ENCODE assay signal across 16 mouse cellular contexts in genomic region chr4:136150596-136150995, GRCm38 (mm10). TPM values are rescaled to one million over a fixed set of nuclear protein-coding genes. Genes with fewer than 3 reads are reported as not detected.
DNase-seq lines count a peak whose midpoint lies in the region; ATAC-seq and TF ChIP-seq lines count a peak whose summit lies in the region.
"Had no signal": no experiment of that assay in that cellular context is flagged by ENCODE, and none has a peak within 500 bp of the region (broad histone marks: within the 10 kb centered on the region; RNA-seq: fewer than 3 reads in every experiment).

No protein-coding gene starts in this region.

- no peaks in the 10 kb centered on the region for H3K9me3 ChIP-seq in heart, postnatal 0 days (replicated peaks; ENCODE audit: control insufficient read depth, low read length)
- H3K9me3 ChIP-seq in embryonic facial prominence, embryonic 11.5 days (replicated peaks; ENCODE audit: control insufficient read depth, low read length) = no peaks in the 10 kb centered on the region
- no peaks in the 10 kb centered on the region for H3K9me3 ChIP-seq in limb, embryonic 12.5 days
- H3K9me3 ChIP-seq: liver, embryonic 15.5 days had no signal

- no peak for ATAC-seq in heart, postnatal 0 days (ENCODE audit: insufficient read depth, low read depth)
- no peak; the same call in 1 of the 2 replicates for ATAC-seq in embryonic facial prominence, embryonic 11.5 days (replicated peaks; ENCODE audit: insufficient number of reproducible peaks, low FRiP score, low TSS enrichment, low read depth)
- 0 out of 2 replicates have a peak, but pooled peaks have one; percentile 24 for ATAC-seq in limb, embryonic 12.5 days (ENCODE audit: insufficient number of reproducible peaks, insufficient read depth, low FRiP score, low TSS enrichment, low read depth)
- no peak for ATAC-seq in megakaryocyte progenitor cell, adult 5-6 weeks (replicated peaks; ENCODE audit: poor library complexity)
- ATAC-seq: intestine, embryonic 16.5 days had no signal

- no peak for TF ChIP-seq CTCF in heart, postnatal 0 days (IDR thresholded peaks at IDR 0.05; ENCODE audit: low read depth)

- no peaks in the 10 kb centered on the region for H3K36me3 ChIP-seq in heart, postnatal 0 days (replicated peaks; ENCODE audit: control insufficient read depth, insufficient read depth, low read length)
- no peaks in the 10 kb centered on the region for H3K36me3 ChIP-seq in embryonic facial prominence, embryonic 11.5 days (replicated peaks; ENCODE audit: control insufficient read depth, insufficient read depth, low read depth, low read length)
- H3K36me3 ChIP-seq in limb, embryonic 12.5 days = peaks cover 3% of the 10 kb centered on the region; the same call in 1 of the 2 replicates
- H3K36me3 ChIP-seq: liver, embryonic 15.5 days had no signal

- no peak overlapping the region for H3K4me2 ChIP-seq in heart, postnatal 0 days (ENCODE audit: low read depth, low read length)
- no peak overlapping the region for H3K4me2 ChIP-seq in embryonic facial prominence, embryonic 11.5 days (ENCODE audit: low read depth, low read length)
- peak overlapping the region; percentile 37 for H3K4me2 ChIP-seq in limb, embryonic 12.5 days
- H3K4me2 ChIP-seq: liver, embryonic 15.5 days had no signal

- DNase-seq in heart, postnatal 0 days (ENCODE audit: low spot score) = no peak
- no peak for DNase-seq in heart, postnatal 25 days (ENCODE audit: low spot score)
- DNase-seq in embryo, embryonic 10 days (ENCODE audit: low spot score) = peak; percentile 72
- DNase-seq in embryonic facial prominence, embryonic 11.5 days (ENCODE audit: low spot score) = peak; percentile 82
- DNase-seq in MN1 (ENCODE audit: low spot score) = no peak
- DNase-seq: cerebellum, adult 18-20 months; heart, postnatal 36 days; kidney, postnatal 14 days; layer of hippocampus, adult 9-11 months; lung, postnatal 14 days; right cerebral cortex, postnatal 14 days had no signal

- no peaks in the 10 kb centered on the region for H3K27me3 ChIP-seq in heart, postnatal 0 days (ENCODE audit: control insufficient read depth, insufficient read depth, low read length)
- H3K27me3 ChIP-seq in embryonic facial prominence, embryonic 11.5 days (ENCODE audit: control insufficient read depth, insufficient read depth, low read length) = no peaks in the 10 kb centered on the region
- no peaks in the 10 kb centered on the region for H3K27me3 ChIP-seq in limb, embryonic 12.5 days

- TF ChIP-seq EP300 in heart, postnatal 0 days (IDR thresholded peaks at IDR 0.05; ENCODE audit: low read depth) = no peak

- H3K4me1 ChIP-seq in heart, postnatal 0 days (ENCODE audit: control insufficient read depth, insufficient read depth) = no peaks in the 10 kb centered on the region
- peaks cover 10% of the 10 kb centered on the region for H3K4me1 ChIP-seq in embryonic facial prominence, embryonic 11.5 days (ENCODE audit: control insufficient read depth, insufficient read depth, low read length)
- H3K4me1 ChIP-seq in limb, embryonic 12.5 days (replicated peaks) = peaks cover 54% of the 10 kb centered on the region

- intact Hi-C loops in heart, postnatal 25 days (cut with DNase I) = loop anchor here (2.0 kb wide), 1 partner anchor 80 kb away; no protein-coding TSS in a partner anchor

- WGBS in heart, postnatal 0 days = 64% methylated on average over 4 of the region's 4 CpGs
- 2% methylated on average over 4 of the region's 4 CpGs for WGBS in embryonic facial prominence, embryonic 11.5 days
- WGBS in limb, embryonic 12.5 days = 10% methylated on average over 4 of the region's 4 CpGs

- H3K9ac ChIP-seq in heart, postnatal 0 days (replicated peaks; ENCODE audit: low read depth, low read length) = no peak overlapping the region
- no peak overlapping the region for H3K9ac ChIP-seq in embryonic facial prominence, embryonic 11.5 days (replicated peaks; ENCODE audit: low read length)
- H3K9ac ChIP-seq in limb, embryonic 12.5 days (replicated peaks) = no peak overlapping the region
- H3K9ac ChIP-seq: liver, embryonic 15.5 days had no signal

- no peak overlapping the region for H3K4me3 ChIP-seq in heart, postnatal 0 days (ENCODE audit: low read depth, low read length)
- no peak overlapping the region for H3K4me3 ChIP-seq in embryonic facial prominence, embryonic 11.5 days (ENCODE audit: low read depth, low read length)
- H3K4me3 ChIP-seq in limb, embryonic 12.5 days (replicated peaks) = no peak overlapping the region
- H3K4me3 ChIP-seq: liver, embryonic 15.5 days had no signal

- H3K27ac ChIP-seq in heart, postnatal 0 days (ENCODE audit: low read depth) = 0 out of 2 replicates have a peak overlapping the region, but pooled peaks have one; percentile 15
- no peak overlapping the region for H3K27ac ChIP-seq in embryonic facial prominence, embryonic 11.5 days (replicated peaks; ENCODE audit: low read depth, low read length)
- H3K27ac ChIP-seq in limb, embryonic 12.5 days = peak overlapping the region; percentile 90
- H3K27ac ChIP-seq: liver, embryonic 15.5 days had no signal

RNA-seq across cellular contexts. Expression of gene Id3, which starts 7.3 kb away (rescaled TPM):
- total RNA-seq in heart, postnatal 0 days (2014; rRNA removed; ENCODE audit: low replicate concordance) = 238 and 259 TPM in 2 replicates
- 169 and 188 TPM in 2 replicates for polyA plus RNA-seq in heart, postnatal 0 days (2015; fragmentation: Nextera tagmentation; extraction: Ambion mirVana)
- total RNA-seq in heart, postnatal 25 days (2021) = 10 to 100 TPM; 46.9 to 70.1 TPM
- polyA plus RNA-seq in embryonic facial prominence, embryonic 11.5 days (2014; fragmentation: Nextera tagmentation; extraction: Ambion mirVana) = 608 and 653 TPM in 2 replicates
- 652 and 658 TPM in 2 replicates for polyA plus RNA-seq in limb, embryonic 12.5 days (2016; fragmentation: Nextera tagmentation; extraction: Ambion mirVana)
- total RNA-seq in megakaryocyte progenitor cell, adult 5-6 weeks (2015) = 0.44 and 1.4 TPM in 2 replicates
- 1.0 and 2.4 TPM in 2 replicates for total RNA-seq in megakaryocyte progenitor cell, adult 5-6 weeks (2017)
- total RNA-seq: common myeloid progenitor, adult 5-6 weeks had no signal

RNA-seq across cellular contexts. Expression of gene E2f2, which starts 21.6 kb away (rescaled TPM):
- total RNA-seq in heart, postnatal 0 days (2014; rRNA removed; ENCODE audit: low replicate concordance) = 6.4 and 6.9 TPM in 2 replicates
- polyA plus RNA-seq in heart, postnatal 0 days (2015; fragmentation: Nextera tagmentation; extraction: Ambion mirVana) = 2.4 and 2.6 TPM in 2 replicates
- 1 to 10 TPM; 1.9 to 4.3 TPM for total RNA-seq in heart, postnatal 25 days (2021)
- 5.0 and 6.1 TPM in 2 replicates for polyA plus RNA-seq in embryonic facial prominence, embryonic 11.5 days (2014; fragmentation: Nextera tagmentation; extraction: Ambion mirVana)
- polyA plus RNA-seq in limb, embryonic 12.5 days (2016; fragmentation: Nextera tagmentation; extraction: Ambion mirVana) = 10.6 and 10.8 TPM in 2 replicates
- total RNA-seq in megakaryocyte progenitor cell, adult 5-6 weeks (2015) = 5.6 and 7.5 TPM in 2 replicates
- total RNA-seq in megakaryocyte progenitor cell, adult 5-6 weeks (2017) = 5.9 and 6.1 TPM in 2 replicates

RNA-seq across cellular contexts. Expression of gene Asap3, which starts 55.6 kb away (rescaled TPM):
- 2.9 and 3.2 TPM in 2 replicates for total RNA-seq in heart, postnatal 0 days (2014; rRNA removed; ENCODE audit: low replicate concordance)
- polyA plus RNA-seq in heart, postnatal 0 days (2015; fragmentation: Nextera tagmentation; extraction: Ambion mirVana) = 1.7 and 2.0 TPM in 2 replicates
- 10 to 100 TPM in 1 of 2 experiments, 1 to 10 TPM in 1; 8.7 to 11.8 TPM for total RNA-seq in heart, postnatal 25 days (2021)
- polyA plus RNA-seq in embryonic facial prominence, embryonic 11.5 days (2014; fragmentation: Nextera tagmentation; extraction: Ambion mirVana) = 2.8 and 2.9 TPM in 2 replicates
- 9.9 and 11.3 TPM in 2 replicates for polyA plus RNA-seq in limb, embryonic 12.5 days (2016; fragmentation: Nextera tagmentation; extraction: Ambion mirVana)
- total RNA-seq in megakaryocyte progenitor cell, adult 5-6 weeks (2015) = not detected in 2 replicates
- total RNA-seq in megakaryocyte progenitor cell, adult 5-6 weeks (2017) = not detected in 2 replicates
- total RNA-seq: common myeloid progenitor, adult 5-6 weeks had no signal

Comparison
In these comparisons a context has a peak if more than half of its experiments do, and no peak if none do; other contexts are left out.
1. DNase-seq: peak in embryo, embryonic 10 days (single experiment) and embryonic facial prominence, embryonic 11.5 days (single experiment); none in heart, postnatal 0 days (single experiment), heart, postnatal 25 days (single experiment) and MN1 (single experiment).
2. RNA of gene Id3, which starts 7.3 kb away (total RNA-seq): 238 to 259 TPM in heart, postnatal 0 days and 46.9 to 70.1 TPM in heart, postnatal 25 days; 0.44 to 2.4 TPM in megakaryocyte progenitor cell, adult 5-6 weeks; every median in the first group is over 10 times any median in the second.